Mouse (Mus musculus) embryonic facial prominence, embryonic 10.5 days (tissue): ENCODE results near the gene Atxn1. TPM values are rescaled to one million over a fixed set of nuclear protein-coding genes. Genes with fewer than 3 reads are reported as not detected.

Source experiments
- DNase-seq: peaks from one replicate; pipeline ENCODE4 v3.0.0-alpha.2; 2017; ENCODE audit warnings: low spot score
- H3K27ac ChIP-seq: fragments of 300-500 bp; sonication (generic); replicated peaks from 2 replicates; pipeline ENCODE4 v1.5.1; 2016; ENCODE audit warnings: mild to moderate bottlenecking
- H3K27me3 ChIP-seq: fragments of 300-500 bp; sonication (generic); replicated peaks from 2 replicates; pipeline ENCODE4 v1.6.1; 2016; ENCODE audit warnings: low read depth, mild to moderate bottlenecking; ENCODE audit not compliant: poor library complexity, severe bottlenecking
- H3K36me3 ChIP-seq: fragments of 300-500 bp; sonication (generic); replicated peaks from 2 replicates; pipeline ENCODE4 v1.6.1; 2016; ENCODE audit warnings: mild to moderate bottlenecking, moderate library complexity
- H3K4me1 ChIP-seq: fragments of 300-500 bp; sonication (generic); 2 replicates; pipeline ENCODE4 v1.6.1; 2016
- H3K4me3 ChIP-seq: fragments of 300-500 bp; sonication (generic); 2 replicates; pipeline ENCODE4 v1.5.1; 2016; ENCODE audit warnings: mild to moderate bottlenecking, moderate library complexity
- H3K9me3 ChIP-seq: fragments of 300-500 bp; sonication (generic); 2 replicates; pipeline ENCODE4 v1.6.1; 2016; ENCODE audit warnings: mild to moderate bottlenecking
- whole genome bisulfite sequencing: fragments of 180-500 bp; shearing (Covaris S2); methylation state at CpG from one replicate; pipeline ENCODE4 v1.1.7; 2016; 5-methylcytosine and 5-hydroxymethylcytosine counted together
- polyA plus RNA-seq: library from polyadenylated mRNA; unstranded; fragments of >200 nt; fragmentation: Nextera tagmentation; extraction: Ambion mirVana; gene quantifications from 2 replicates; pipeline ENCODE4 v1.2.1, GENCODE M21; 2016

The Atxn1 gene
- polyA plus RNA-seq, 1 experiment from 2014 or later, result 1.1 TPM

DNA sequence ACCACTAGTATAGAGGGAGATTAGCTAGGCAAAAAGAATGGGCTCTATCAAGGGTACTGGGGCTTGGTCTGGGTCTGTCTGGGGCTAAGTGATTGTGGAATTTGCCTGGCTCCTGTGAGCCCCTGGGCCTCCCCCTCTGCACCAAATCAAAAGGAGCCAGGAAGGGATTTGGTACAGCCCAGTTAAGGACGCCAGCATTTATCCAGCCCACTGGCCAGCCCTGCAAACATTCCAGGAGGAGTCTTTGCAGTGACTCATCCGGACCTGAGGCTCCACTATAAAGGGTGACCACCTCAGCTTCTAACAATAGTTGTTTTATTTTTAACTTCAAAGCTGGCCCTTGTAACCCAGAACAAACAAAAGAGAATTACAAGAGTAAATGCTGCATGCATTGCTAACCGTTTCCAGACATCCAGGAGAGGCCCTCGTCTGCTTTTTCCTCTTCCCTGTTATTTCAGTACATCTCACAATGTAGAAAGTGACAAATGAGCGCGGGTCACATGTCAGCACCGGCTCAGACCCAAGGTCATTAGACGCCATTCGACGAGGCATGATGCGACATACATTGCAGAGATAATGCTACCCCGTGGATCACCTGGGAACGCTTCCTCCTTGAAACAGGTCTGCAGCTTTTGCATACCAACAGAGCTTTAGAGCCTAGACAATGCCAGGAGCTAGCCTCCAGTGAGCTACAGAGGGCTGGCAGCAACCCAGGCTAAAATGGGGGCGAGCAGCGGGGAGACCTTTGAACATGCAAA is 144.2 kb downstream of the Atxn1 start:
- Histone ChIP-seq H3K27me3 (no peaks in the 10 kb centered on the region), H3K9me3 (0 out of 2 replicates have a peak, but pooled peaks cover 2% of the 10 kb centered on the region), H3K36me3 (no peaks in the 10 kb centered on the region), H3K4me3 (no peak overlapping the region), H3K4me1 (peaks cover 15% of the 10 kb centered on the region), H3K27ac (no peak overlapping the region; the same call in 1 of the 2 replicates)
- 42% methylated on average over 15 of the region's 15 CpGs for WGBS
- DNase-seq, result peak; percentile 30

DNA sequence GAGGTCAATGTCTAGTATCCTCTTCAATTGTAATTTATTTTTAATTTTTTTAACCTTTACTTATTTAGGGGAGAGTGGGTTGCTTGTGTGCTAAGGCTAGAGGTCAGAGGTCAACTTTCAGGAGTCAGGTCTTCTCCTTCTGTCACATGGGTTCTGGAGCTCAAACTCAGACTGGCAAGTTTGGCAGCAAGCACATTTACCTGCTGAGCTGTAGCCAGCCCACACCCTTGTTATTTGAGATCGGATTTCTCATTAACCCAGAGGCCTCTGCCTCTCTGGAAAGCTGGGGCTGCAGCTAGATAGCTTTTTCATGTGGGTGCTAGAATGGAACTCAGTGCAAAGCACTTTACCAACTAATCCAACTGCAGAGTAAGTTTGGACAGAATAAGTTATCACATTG is 148.1 kb downstream of the Atxn1 start:
- H3K4me3 ChIP-seq, result no peak overlapping the region
- no peaks in the 10 kb centered on the region for H3K27me3 ChIP-seq
- no peaks in the 10 kb centered on the region for H3K36me3 ChIP-seq
- 49% methylated on average over 1 of the region's 1 CpGs for WGBS
- no peak for DNase-seq
- no peak overlapping the region for H3K27ac ChIP-seq
- peaks cover 15% of the 10 kb centered on the region for H3K4me1 ChIP-seq
- H3K9me3 ChIP-seq, result 0 out of 2 replicates have a peak, but pooled peaks cover 2% of the 10 kb centered on the region

GRCm38 (mm10) chr13:45809777-45810410 is 154.9 kb downstream of the Atxn1 start:
- no peaks in the 10 kb centered on the region for H3K36me3 ChIP-seq
- DNase-seq, result peak; percentile 32
- no peaks in the 10 kb centered on the region for H3K9me3 ChIP-seq
- WGBS, result 45% methylated on average over 16 of the region's 16 CpGs
- no peak overlapping the region for H3K4me3 ChIP-seq
- peaks cover 54% of the 10 kb centered on the region for H3K4me1 ChIP-seq
- H3K27me3 ChIP-seq, result peaks cover 7% of the 10 kb centered on the region; the same call in 1 of the 2 replicates
- H3K27ac ChIP-seq, result peak overlapping the region; percentile 49

DNA sequence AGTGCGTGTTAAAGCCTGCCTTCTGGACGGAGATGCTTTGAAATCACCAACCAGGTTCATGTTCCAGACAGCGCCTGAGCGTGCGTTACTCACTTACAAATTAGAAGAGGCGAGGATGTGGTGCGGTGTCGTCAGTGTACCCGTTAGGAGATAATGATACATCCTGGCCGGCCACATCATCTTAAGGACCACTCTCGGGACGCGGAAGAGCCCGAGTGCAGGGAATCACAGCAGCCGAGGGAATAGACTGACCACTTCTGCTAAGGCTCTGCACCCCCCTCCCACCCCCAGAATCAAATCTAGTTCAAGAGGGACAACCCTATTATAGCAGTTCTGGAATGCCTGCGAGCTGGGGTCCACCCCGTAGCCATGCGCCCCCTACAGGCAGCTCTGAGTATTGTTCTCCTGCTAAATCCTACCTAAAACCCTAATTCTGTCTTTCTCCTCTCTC is 157.2 kb downstream of the Atxn1 start:
- no peaks in the 10 kb centered on the region for H3K36me3 ChIP-seq
- H3K27me3 ChIP-seq, result peaks cover 7% of the 10 kb centered on the region; the same call in 1 of the 2 replicates
- H3K4me1 ChIP-seq, result peaks cover 54% of the 10 kb centered on the region
- peak; percentile 70 for DNase-seq
- H3K4me3 ChIP-seq, result peak overlapping the region; percentile 44
- no peaks in the 10 kb centered on the region for H3K9me3 ChIP-seq
- H3K27ac ChIP-seq, result no peak overlapping the region; the same call in 1 of the 2 replicates
- WGBS, result 28% methylated on average over 18 of the region's 18 CpGs

DNA sequence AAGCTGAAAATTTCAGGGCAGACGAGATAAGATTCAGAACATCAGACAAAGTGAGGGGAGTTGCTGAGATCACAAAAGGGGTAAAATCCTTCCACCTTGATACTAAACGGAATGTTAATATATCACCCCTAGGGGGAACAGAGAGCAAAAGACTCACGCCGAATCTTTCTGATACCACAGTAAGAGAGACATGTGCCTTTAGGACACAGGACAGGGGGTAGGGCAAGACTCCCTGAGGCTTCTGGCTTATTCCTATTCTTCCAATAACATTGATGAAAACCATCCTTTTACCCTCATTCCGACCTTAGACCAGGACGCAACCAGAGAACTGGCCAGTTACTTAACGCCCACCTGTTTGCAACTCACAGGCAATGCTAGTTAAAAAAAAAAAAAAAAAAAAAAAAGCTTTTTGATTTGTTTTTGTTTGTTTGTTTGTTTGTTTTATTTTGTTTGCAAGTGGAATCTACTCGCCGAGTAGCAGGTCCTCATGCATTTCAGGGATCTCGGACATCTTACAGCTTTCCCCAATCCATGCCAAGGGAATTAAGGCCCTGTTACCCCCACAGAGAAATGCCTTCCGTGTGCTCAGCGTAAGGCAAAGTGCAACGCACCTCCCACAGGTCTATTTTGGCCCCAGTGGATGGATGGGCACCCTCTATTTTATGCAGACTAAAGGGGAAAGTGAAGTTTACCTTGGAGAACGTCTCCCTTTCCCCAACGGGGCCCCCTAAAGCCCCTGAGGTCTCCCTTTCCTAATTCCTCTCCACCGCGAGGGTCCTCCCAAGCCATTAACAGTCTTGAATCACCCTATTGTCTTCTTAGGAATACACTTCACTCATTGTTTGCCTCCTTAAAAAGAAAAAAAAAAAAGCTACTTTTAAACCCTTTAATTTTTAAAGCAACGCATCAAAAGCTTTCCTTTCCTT is 157.9 kb downstream of the Atxn1 start:
- Histone ChIP-seq H3K4me3 (peak overlapping the region; percentile 44; the same call in 1 of the 2 replicates), H3K27ac (no peak overlapping the region; the same call in 1 of the 2 replicates), H3K4me1 (peaks cover 54% of the 10 kb centered on the region), H3K9me3 (no peaks in the 10 kb centered on the region), H3K27me3 (peaks cover 7% of the 10 kb centered on the region; the same call in 1 of the 2 replicates), H3K36me3 (no peaks in the 10 kb centered on the region)
- 34% methylated on average over 18 of the region's 18 CpGs for WGBS
- DNase-seq, result peak; percentile 10

- WGBS, result 35% methylated on average over 9 of the region's 9 CpGs
- H3K27ac ChIP-seq, result no peak overlapping the region
- H3K4me1 ChIP-seq, result peaks cover 52% of the 10 kb centered on the region
- no peaks in the 10 kb centered on the region for H3K36me3 ChIP-seq
- no peak overlapping the region for H3K4me3 ChIP-seq
- DNase-seq, result peak; percentile 26
- peaks cover 7% of the 10 kb centered on the region; the same call in 1 of the 2 replicates for H3K27me3 ChIP-seq
- no peaks in the 10 kb centered on the region for H3K9me3 ChIP-seq
These were observed 158.8 kb downstream of the Atxn1 start for GRCm38 (mm10) chr13:45805915-45806599.

DNA sequence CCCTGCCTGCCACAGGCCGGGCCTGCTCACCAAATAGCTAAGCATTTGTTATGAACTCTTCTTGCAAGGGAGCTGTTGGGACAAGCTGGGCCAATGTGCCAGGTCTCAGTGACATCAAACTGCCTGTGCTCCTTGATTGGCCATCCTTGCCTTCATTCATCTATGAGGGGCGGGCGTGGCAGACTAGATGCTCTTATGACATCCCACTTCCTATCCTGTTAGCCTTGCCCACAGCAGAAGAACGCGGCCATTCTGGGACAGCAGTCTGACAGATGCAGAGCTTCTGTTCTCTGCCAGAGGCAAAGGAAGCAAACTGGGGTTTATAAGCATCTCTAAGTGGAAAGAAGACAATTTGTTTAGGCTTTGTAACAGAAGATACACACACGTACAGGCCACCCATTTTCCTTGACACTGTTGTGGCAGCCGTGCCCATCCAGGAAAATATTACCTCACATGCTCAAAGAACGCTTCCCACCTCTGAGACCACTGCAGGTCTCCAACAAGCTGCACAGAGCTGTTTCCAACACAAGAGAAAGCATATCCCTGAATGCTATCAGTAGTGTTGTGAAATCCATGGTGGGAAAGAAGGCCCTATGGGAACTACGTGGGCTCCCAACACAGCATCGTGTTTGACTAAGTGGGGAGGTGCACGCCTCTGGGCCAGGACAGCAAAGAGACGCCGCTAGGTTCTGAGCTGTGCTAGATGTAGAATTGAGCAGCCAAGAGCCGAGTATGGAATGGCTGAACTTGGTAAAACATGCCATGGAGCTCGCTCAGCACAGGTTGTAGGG is 162.0 kb downstream of the Atxn1 start:
- H3K27ac ChIP-seq, result no peak overlapping the region
- H3K9me3 ChIP-seq, result no peaks in the 10 kb centered on the region
- no peaks in the 10 kb centered on the region; the same call in 1 of the 2 replicates for H3K27me3 ChIP-seq
- H3K36me3 ChIP-seq, result no peaks in the 10 kb centered on the region
- no peak for DNase-seq
- peaks cover 23% of the 10 kb centered on the region for H3K4me1 ChIP-seq
- WGBS, result 92% methylated on average over 15 of the region's 15 CpGs
- H3K4me3 ChIP-seq, result no peak overlapping the region

GRCm38 (mm10) chr13:45798248-45798647 is 166.6 kb downstream of the Atxn1 start:
- 93% methylated on average over 4 of the region's 4 CpGs for WGBS
- Histone ChIP-seq H3K36me3 (no peaks in the 10 kb centered on the region), H3K27me3 (no peaks in the 10 kb centered on the region), H3K4me3 (no peak overlapping the region), H3K4me1 (no peaks in the 10 kb centered on the region), H3K9me3 (no peaks in the 10 kb centered on the region), H3K27ac (no peak overlapping the region)
- DNase-seq, result no peak

DNA sequence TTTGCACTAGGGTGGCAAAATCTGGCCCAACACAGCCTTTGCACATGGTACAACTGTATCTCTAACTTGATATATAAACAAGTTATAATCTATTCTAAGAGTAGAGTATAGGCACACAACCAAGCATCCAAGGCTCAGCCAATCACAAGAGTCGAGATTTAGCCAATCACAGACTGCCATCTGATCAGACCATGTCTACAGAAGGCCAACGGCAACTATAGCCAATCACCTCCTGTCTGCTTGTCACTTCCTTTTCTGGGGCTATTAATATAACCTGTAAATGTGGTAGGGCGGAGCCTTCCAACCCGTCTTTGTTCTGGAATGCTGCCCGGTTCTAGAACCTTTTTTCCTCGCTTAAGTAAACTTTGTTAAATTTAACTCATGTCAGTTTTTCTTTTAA is 167.1 kb downstream of the Atxn1 start:
- H3K27ac ChIP-seq, result no peak overlapping the region
- no peaks in the 10 kb centered on the region for H3K9me3 ChIP-seq
- no peak overlapping the region for H3K4me3 ChIP-seq
- no peaks in the 10 kb centered on the region for H3K4me1 ChIP-seq
- no peaks in the 10 kb centered on the region for H3K27me3 ChIP-seq
- DNase-seq, result no peak
- H3K36me3 ChIP-seq, result no peaks in the 10 kb centered on the region
- 91% methylated on average over 6 of the region's 6 CpGs for WGBS

DNA sequence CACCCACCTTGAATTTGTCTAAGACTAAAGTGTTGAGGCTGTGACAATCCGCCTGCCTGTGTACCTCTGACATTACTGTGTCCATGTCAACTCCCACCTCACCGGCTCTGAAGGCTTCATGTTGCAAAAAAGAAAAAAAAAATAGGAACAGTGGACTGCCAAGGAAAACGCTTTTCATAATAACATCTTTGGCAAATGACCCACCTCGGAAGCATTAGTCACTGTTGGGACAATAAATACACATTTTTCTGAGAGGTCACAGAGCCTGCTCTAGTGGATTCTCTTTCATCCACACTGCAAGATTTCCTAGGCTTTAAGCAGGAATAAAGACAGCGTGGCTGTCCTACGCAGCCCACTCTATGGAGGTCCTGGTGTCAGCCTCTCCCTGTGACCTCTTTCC is 168.5 kb downstream of the Atxn1 start:
- H3K27ac ChIP-seq, result no peak overlapping the region
- DNase-seq, result no peak
- no peaks in the 10 kb centered on the region for H3K36me3 ChIP-seq
- no peaks in the 10 kb centered on the region for H3K4me1 ChIP-seq
- no peaks in the 10 kb centered on the region for H3K9me3 ChIP-seq
- H3K27me3 ChIP-seq, result no peaks in the 10 kb centered on the region
- H3K4me3 ChIP-seq, result no peak overlapping the region
- WGBS, result 86% methylated on average over 6 of the region's 6 CpGs

DNA sequence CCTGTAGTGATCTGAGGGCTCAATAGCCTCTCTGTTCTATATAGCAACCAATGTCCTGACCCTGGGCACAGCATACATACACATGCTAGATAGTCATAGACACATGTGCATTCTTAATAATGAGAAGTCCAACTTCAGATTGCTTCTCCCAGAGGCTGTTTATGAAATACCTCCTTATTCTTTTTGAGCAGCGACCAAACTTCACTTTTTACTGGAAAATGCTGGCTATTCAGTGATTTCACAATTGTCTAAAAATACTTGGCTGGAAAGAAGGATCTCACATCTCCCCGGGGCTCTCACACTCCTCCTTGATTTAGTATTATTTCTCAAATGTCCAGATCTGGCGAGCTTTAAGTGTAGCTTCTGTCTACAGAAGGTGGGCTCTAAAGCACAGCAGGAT is 171.0 kb downstream of the Atxn1 start:
- H3K36me3 ChIP-seq, result no peaks in the 10 kb centered on the region
- H3K9me3 ChIP-seq, result no peaks in the 10 kb centered on the region
- no peak overlapping the region for H3K4me3 ChIP-seq
- no peak for DNase-seq
- H3K4me1 ChIP-seq, result no peaks in the 10 kb centered on the region
- no peak overlapping the region for H3K27ac ChIP-seq
- WGBS, result 82% methylated on average over 3 of the region's 3 CpGs
- H3K27me3 ChIP-seq, result no peaks in the 10 kb centered on the region
